ENCODE assay signal across 14 mouse cellular contexts in the genomic region with DNA sequence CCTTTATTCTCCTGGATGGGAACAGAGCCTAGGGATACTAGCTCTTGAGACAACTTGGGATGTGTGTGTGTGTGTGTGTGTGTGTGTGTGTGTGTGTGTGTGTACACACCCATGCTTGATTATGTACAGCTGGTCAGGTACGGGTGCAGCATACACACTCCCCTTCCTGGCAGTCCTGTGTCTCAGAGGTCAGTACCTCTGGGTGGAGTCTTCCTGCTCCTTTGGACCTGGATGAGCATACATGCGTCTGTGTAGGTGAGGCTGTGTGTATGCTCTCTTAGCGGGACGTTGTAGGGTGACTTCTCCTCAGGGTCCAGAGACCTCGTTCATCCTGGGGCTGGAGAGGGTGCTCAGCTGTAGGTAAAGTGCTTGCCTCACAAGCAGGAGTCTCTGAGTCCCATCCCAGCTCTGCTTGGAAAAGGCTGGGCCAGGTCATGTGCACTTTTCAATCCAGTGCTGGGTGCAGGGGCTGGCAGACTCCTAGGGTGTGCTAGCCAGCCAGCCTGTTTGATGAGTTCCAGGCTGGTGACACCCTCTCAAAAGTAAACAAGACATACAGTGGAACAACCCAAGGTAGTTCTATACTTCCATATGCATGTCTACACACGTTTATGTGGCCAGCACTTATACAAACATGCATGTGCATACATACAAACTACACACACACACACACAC. TPM values are rescaled to one million over a fixed set of nuclear protein-coding genes. Genes with fewer than 3 reads are reported as not detected.
DNase-seq lines count a peak whose midpoint lies in the region; ATAC-seq and TF ChIP-seq lines count a peak whose summit lies in the region.
"Had no signal": no experiment of that assay in that cellular context is flagged by ENCODE, and none has a peak within 500 bp of the region (broad histone marks: within the 10 kb centered on the region; RNA-seq: fewer than 3 reads in every experiment).

No protein-coding gene starts in this region.

- peak overlapping the region; percentile 100 for H3K27ac ChIP-seq in liver, embryonic 15.5 days (replicated peaks)
- H3K27ac ChIP-seq in lung, postnatal 0 days (ENCODE audit: low read length), result no peak overlapping the region
- H3K27ac ChIP-seq: forebrain, embryonic 12.5 days; hindbrain, embryonic 10.5 days; kidney, postnatal 0 days; limb, embryonic 12.5 days; neural tube, embryonic 12.5 days had no signal

- no peaks in the 10 kb centered on the region for H3K27me3 ChIP-seq in megakaryocyte, embryonic 14.5 days (replicated peaks)
- H3K27me3 ChIP-seq in liver, embryonic 15.5 days, result no peaks in the 10 kb centered on the region
- H3K27me3 ChIP-seq in lung, postnatal 0 days (replicated peaks; ENCODE audit: insufficient read depth, low read length), result no peaks in the 10 kb centered on the region
- H3K27me3 ChIP-seq: forebrain, embryonic 12.5 days; limb, embryonic 12.5 days; neural tube, embryonic 12.5 days had no signal

- H3K4me1 ChIP-seq in megakaryocyte, embryonic 14.5 days, result peaks cover 97% of the 10 kb centered on the region
- peaks cover 67% of the 10 kb centered on the region for H3K4me1 ChIP-seq in liver, embryonic 15.5 days (replicated peaks)
- H3K4me1 ChIP-seq in lung, postnatal 0 days (ENCODE audit: insufficient read depth, low read depth, low read length), result peaks cover 19% of the 10 kb centered on the region

- TF ChIP-seq EP300 in lung, postnatal 0 days (IDR thresholded peaks at IDR 0.05), result no peak

- H3K4me2 ChIP-seq in liver, embryonic 15.5 days, result no peak overlapping the region
- H3K4me2 ChIP-seq in lung, postnatal 0 days (replicated peaks; ENCODE audit: low read depth, low read length), result no peak overlapping the region
- H3K4me2 ChIP-seq: forebrain, embryonic 12.5 days; limb, embryonic 12.5 days; neural tube, embryonic 12.5 days had no signal

- ATAC-seq in megakaryocyte, adult 5-6 weeks (ENCODE audit: poor library complexity, severe bottlenecking), result no peak
- no peak for ATAC-seq in liver, embryonic 15.5 days (ENCODE audit: insufficient read depth)
- no peak for ATAC-seq in lung, postnatal 0 days

- WGBS in liver, embryonic 15.5 days (ENCODE audit: insufficient replicate concordance), result 72% methylated on average over 6 of the region's 6 CpGs
- WGBS in lung, postnatal 0 days, result 70% methylated on average over 6 of the region's 6 CpGs

- peaks cover 92% of the 10 kb centered on the region for H3K36me3 ChIP-seq in megakaryocyte, embryonic 14.5 days (replicated peaks; ENCODE audit: low read length)
- H3K36me3 ChIP-seq in liver, embryonic 15.5 days (replicated peaks), result peaks cover 61% of the 10 kb centered on the region
- H3K36me3 ChIP-seq in lung, postnatal 0 days (ENCODE audit: insufficient read depth, low read length), result peaks cover 27% of the 10 kb centered on the region; the same call in 1 of the 2 replicates

- peak overlapping the region; percentile 77 for H3K4me3 ChIP-seq in megakaryocyte, embryonic 14.5 days (replicated peaks)
- no peak overlapping the region for H3K4me3 ChIP-seq in liver, embryonic 15.5 days (replicated peaks)
- H3K4me3 ChIP-seq in lung, postnatal 0 days (ENCODE audit: low read depth, low read length), result no peak overlapping the region
- H3K4me3 ChIP-seq: forebrain, embryonic 12.5 days; hindbrain, embryonic 10.5 days; limb, embryonic 12.5 days; neural tube, embryonic 12.5 days had no signal

- H3K9ac ChIP-seq in liver, embryonic 15.5 days, result peak overlapping the region; percentile 19; the same call in 1 of the 2 replicates
- no peak overlapping the region for H3K9ac ChIP-seq in lung, postnatal 0 days (replicated peaks; ENCODE audit: low read depth)
- H3K9ac ChIP-seq: forebrain, embryonic 12.5 days; limb, embryonic 12.5 days; neural tube, embryonic 12.5 days had no signal

- H3K9me3 ChIP-seq in megakaryocyte, embryonic 14.5 days, result no peaks in the 10 kb centered on the region
- no peaks in the 10 kb centered on the region for H3K9me3 ChIP-seq in liver, embryonic 15.5 days (replicated peaks)
- no peaks in the 10 kb centered on the region for H3K9me3 ChIP-seq in lung, postnatal 0 days (ENCODE audit: low read length)
- H3K9me3 ChIP-seq: forebrain, embryonic 12.5 days; hindbrain, embryonic 10.5 days; limb, embryonic 12.5 days; neural tube, embryonic 12.5 days had no signal

- intact Hi-C loops in heart, postnatal 14 days (cut with DNase I), result no loop called here

- no peak for TF ChIP-seq CTCF in lung, postnatal 0 days (IDR thresholded peaks at IDR 0.05)

- DNase-seq in heart, adult 18-20 months, result peak; percentile 35 to 58
- DNase-seq in heart, postnatal 14 days, result no peak
- DNase-seq in adipocyte (ENCODE audit: low spot score), result no peak
- no peak for DNase-seq in lung, postnatal 0 days (ENCODE audit: low spot score)
- DNase-seq: cerebellum, adult 2 months; lung, postnatal 10 days had no signal

RNA-seq across cellular contexts. Expression of a gene that starts 13.3 kb away (rescaled TPM):
- total RNA-seq in heart, adult 18-20 months (2021), result 10 to 100 TPM; 17.0 to 18.8 TPM
- 10 to 100 TPM; 20.5 to 22.3 TPM for total RNA-seq in heart, postnatal 14 days (2021)
- polyA plus RNA-seq in megakaryocyte, embryonic 14.5 days (2012; ENCODE audit: insufficient read depth, low replicate concordance), result 16.0 and 43.0 TPM in 2 replicates
- 18.7 and 22.4 TPM in 2 replicates for total RNA-seq in megakaryocyte, adult 5-6 weeks (2015)
- total RNA-seq in megakaryocyte, adult 5-6 weeks (2017), result 26.7 and 27.2 TPM in 2 replicates
- polyA plus RNA-seq in liver, embryonic 15.5 days (2015; fragmentation: Nextera tagmentation; extraction: Ambion mirVana), result 14.6 and 17.6 TPM in 2 replicates
- 88.6 and 89.5 TPM in 2 replicates for polyA plus RNA-seq in lung, postnatal 0 days (2015; fragmentation: Nextera tagmentation; extraction: Ambion mirVana)

RNA-seq across cellular contexts. Expression of a gene that starts 29.6 kb away (rescaled TPM):
- total RNA-seq in heart, adult 18-20 months (2021), result 1 to 10 TPM; 3.2 to 3.5 TPM
- total RNA-seq in heart, postnatal 14 days (2021), result 1 to 10 TPM; 4.1 to 5.1 TPM
- 54.8 and 75.2 TPM in 2 replicates for polyA plus RNA-seq in megakaryocyte, embryonic 14.5 days (2012; ENCODE audit: insufficient read depth, low replicate concordance)
- 2.0 and 3.1 TPM in 2 replicates for total RNA-seq in megakaryocyte, adult 5-6 weeks (2015)
- 3.2 and 5.1 TPM in 2 replicates for total RNA-seq in megakaryocyte, adult 5-6 weeks (2017)
- 7.3 and 7.5 TPM in 2 replicates for polyA plus RNA-seq in liver, embryonic 15.5 days (2015; fragmentation: Nextera tagmentation; extraction: Ambion mirVana)
- polyA plus RNA-seq in lung, postnatal 0 days (2015; fragmentation: Nextera tagmentation; extraction: Ambion mirVana), result 27.5 and 57.0 TPM in 2 replicates

Comparison
In these comparisons a context has a peak if more than half of its experiments do, and no peak if none do; other contexts are left out.
1. DNase-seq: peak in heart, adult 18-20 months (2 of 2); none in heart, postnatal 14 days (0 of 2), adipocyte (single experiment) and lung, postnatal 0 days (single experiment).